Mouse (Mus musculus): ENCODE results near the gene Ldb2. TPM values are rescaled to one million over a fixed set of nuclear protein-coding genes. Genes with fewer than 3 reads are reported as not detected.

The Ldb2 gene
- polyA plus RNA-seq, 1 experiment from 2014 or later: 14.9 TPM

GRCm38 (mm10) chr5:44626114-44626513 is 173.4 kb downstream of the Ldb2 start:
- DNase-seq (ENCODE audit: low spot score): no peak
- Histone ChIP-seq H3K27ac (no peak overlapping the region), H3K4me3 (no peak overlapping the region), H3K4me1 (no peaks in the 10 kb centered on the region), H3K9me3 (no peaks in the 10 kb centered on the region), H3K36me3 (no peaks in the 10 kb centered on the region), H3K27me3 (ENCODE audit: insufficient read depth, poor library complexity, severe bottlenecking) (no peaks in the 10 kb centered on the region)
- WGBS: 57% methylated on average over 2 of the region's 2 CpGs

- WGBS: 92% methylated on average over 7 of the region's 7 CpGs
These were observed 183.8 kb downstream of the Ldb2 start for GRCm38 (mm10) chr5:44615677-44616076.

GRCm38 (mm10) chr5:44608901-44609300 is 190.6 kb downstream of the Ldb2 start:
- Histone ChIP-seq H3K27me3 (ENCODE audit: insufficient read depth, poor library complexity, severe bottlenecking) (peaks cover 26% of the 10 kb centered on the region; the same call in 1 of the 2 replicates), H3K9me3 (no peaks in the 10 kb centered on the region), H3K36me3 (no peaks in the 10 kb centered on the region), H3K27ac (no peak overlapping the region), H3K4me1 (no peaks in the 10 kb centered on the region), H3K4me3 (no peak overlapping the region)
- DNase-seq (ENCODE audit: low spot score): no peak
- 68% methylated on average over 2 of the region's 2 CpGs for WGBS

More at GRCm38 (mm10) chr5:44615677-44616076, 183.8 kb downstream of the Ldb2 start:
- Histone ChIP-seq H3K27me3 (ENCODE audit: insufficient read depth, poor library complexity, severe bottlenecking) (no peaks in the 10 kb centered on the region), H3K27ac (no peak overlapping the region), H3K4me3 (no peak overlapping the region), H3K9me3 (no peaks in the 10 kb centered on the region), H3K4me1 (no peaks in the 10 kb centered on the region), H3K36me3 (no peaks in the 10 kb centered on the region)
- DNase-seq (ENCODE audit: low spot score): no peak

DNA sequence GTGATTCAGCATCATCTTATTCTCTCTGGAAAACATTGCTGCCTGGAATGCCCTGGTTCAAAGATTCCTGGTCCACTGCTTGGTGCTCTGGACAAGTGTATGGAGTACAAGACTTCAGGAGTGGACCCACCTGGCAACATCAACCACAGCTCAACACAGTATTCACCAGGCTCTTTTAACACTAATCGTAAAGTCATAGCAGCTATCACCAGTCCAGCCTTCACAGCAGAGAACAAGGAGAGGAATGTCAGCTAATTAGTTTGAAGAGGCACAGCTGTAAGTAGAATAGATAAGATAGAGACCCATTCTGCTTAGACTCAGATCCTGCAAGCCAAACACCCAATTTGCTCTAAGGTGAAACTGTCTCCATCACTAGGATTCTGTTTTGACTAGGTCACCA is 198.1 kb downstream of the Ldb2 start:
- peak; percentile 77 for DNase-seq (ENCODE audit: low spot score)
- Histone ChIP-seq H3K9me3 (no peaks in the 10 kb centered on the region), H3K27me3 (ENCODE audit: insufficient read depth, poor library complexity, severe bottlenecking) (peaks cover 48% of the 10 kb centered on the region), H3K27ac (no peak overlapping the region), H3K4me1 (peaks cover 7% of the 10 kb centered on the region; the same call in 1 of the 2 replicates), H3K36me3 (no peaks in the 10 kb centered on the region), H3K4me3 (no peak overlapping the region)
- WGBS: 10% methylated on average over 1 of the region's 1 CpGs

GRCm38 (mm10) chr5:44593522-44594218 is 205.8 kb downstream of the Ldb2 start:
- no peak for DNase-seq (ENCODE audit: low spot score)
- Histone ChIP-seq H3K36me3 (no peaks in the 10 kb centered on the region), H3K27me3 (ENCODE audit: insufficient read depth, poor library complexity, severe bottlenecking) (peaks cover 34% of the 10 kb centered on the region), H3K9me3 (no peaks in the 10 kb centered on the region), H3K4me3 (no peak overlapping the region), H3K4me1 (no peaks in the 10 kb centered on the region), H3K27ac (no peak overlapping the region)
- 75% methylated on average over 15 of the region's 15 CpGs for WGBS

DNA sequence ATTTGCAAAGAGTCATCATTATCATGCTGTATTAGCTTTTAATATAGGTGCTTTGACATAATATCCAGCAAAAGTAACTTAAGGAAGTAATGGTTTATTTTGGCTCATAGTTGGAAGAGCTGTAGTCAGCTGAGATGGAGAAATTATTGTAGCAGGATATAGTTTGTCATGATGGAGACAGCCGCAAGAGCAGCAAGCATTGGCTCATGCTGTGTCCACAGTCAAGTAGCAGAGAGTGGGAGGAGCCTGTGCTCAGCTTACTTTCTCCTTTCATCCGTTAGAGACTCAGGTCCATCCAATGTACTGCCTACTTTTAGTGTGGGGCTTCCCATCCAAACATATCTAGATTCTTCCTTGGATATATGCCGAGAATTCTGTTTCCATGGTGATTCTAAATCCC is 208.7 kb downstream of the Ldb2 start:
- Histone ChIP-seq H3K4me3 (no peak overlapping the region), H3K27ac (no peak overlapping the region), H3K27me3 (ENCODE audit: insufficient read depth, poor library complexity, severe bottlenecking) (peaks cover 27% of the 10 kb centered on the region; the same call in 1 of the 2 replicates), H3K4me1 (no peaks in the 10 kb centered on the region), H3K36me3 (no peaks in the 10 kb centered on the region), H3K9me3 (no peaks in the 10 kb centered on the region)
- no peak for DNase-seq (ENCODE audit: low spot score)
- WGBS: 76% methylated on average over 3 of the region's 3 CpGs

- Histone ChIP-seq H3K4me1 (no peaks in the 10 kb centered on the region), H3K27me3 (ENCODE audit: insufficient read depth, poor library complexity, severe bottlenecking) (peaks cover 19% of the 10 kb centered on the region; the same call in 1 of the 2 replicates), H3K27ac (no peak overlapping the region), H3K4me3 (no peak overlapping the region), H3K9me3 (no peaks in the 10 kb centered on the region), H3K36me3 (no peaks in the 10 kb centered on the region)
- no peak for DNase-seq (ENCODE audit: low spot score)
- 42% methylated on average over 1 of the region's 1 CpGs for WGBS
These were observed 210.2 kb downstream of the Ldb2 start for GRCm38 (mm10) chr5:44589318-44589717.

GRCm38 (mm10) chr5:44586571-44586970 is 212.9 kb downstream of the Ldb2 start:
- WGBS: 70% methylated on average over 5 of the region's 5 CpGs
- Histone ChIP-seq H3K27ac (no peak overlapping the region), H3K27me3 (ENCODE audit: insufficient read depth, poor library complexity, severe bottlenecking) (no peaks in the 10 kb centered on the region), H3K9me3 (no peaks in the 10 kb centered on the region), H3K4me3 (no peak overlapping the region), H3K4me1 (no peaks in the 10 kb centered on the region), H3K36me3 (no peaks in the 10 kb centered on the region)
- no peak for DNase-seq (ENCODE audit: low spot score)

DNA sequence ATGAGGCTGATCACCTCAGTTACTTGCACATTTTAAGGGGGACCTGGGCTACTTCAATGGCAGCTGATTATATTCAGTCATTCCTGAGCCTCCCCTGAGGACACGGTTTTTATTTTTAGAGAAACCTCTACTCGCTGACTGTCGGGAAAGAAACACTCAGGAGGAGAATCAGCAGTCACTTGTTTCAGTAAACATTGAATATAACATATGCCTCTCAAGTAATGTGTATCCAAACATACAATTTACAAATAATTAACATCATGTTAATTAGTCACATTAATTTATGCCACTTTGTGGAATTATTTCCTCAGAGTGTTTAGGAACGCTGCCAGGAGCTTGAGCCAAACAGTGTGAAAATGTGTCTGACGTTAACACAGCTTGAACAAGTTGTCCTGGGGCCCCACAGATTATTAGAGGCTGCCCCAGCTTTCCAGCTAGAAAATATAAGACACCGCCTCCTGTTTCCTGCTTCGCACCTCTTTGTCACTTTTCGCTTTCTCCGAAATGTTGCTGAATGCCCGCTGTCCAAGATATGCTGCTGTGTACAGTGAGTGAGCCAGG is 219.5 kb downstream of the Ldb2 start:
- no peaks in the 10 kb centered on the region for H3K9me3 ChIP-seq
- no peaks in the 10 kb centered on the region for H3K27me3 ChIP-seq (ENCODE audit: insufficient read depth, poor library complexity, severe bottlenecking)
- WGBS: 49% methylated on average over 10 of the region's 10 CpGs
- peaks cover 18% of the 10 kb centered on the region for H3K4me1 ChIP-seq
- H3K27ac ChIP-seq: no peak overlapping the region; the same call in 1 of the 2 replicates
- no peaks in the 10 kb centered on the region for H3K36me3 ChIP-seq
- H3K4me3 ChIP-seq: no peak overlapping the region
- no peak for DNase-seq (ENCODE audit: low spot score)

- Histone ChIP-seq H3K4me3 (no peak overlapping the region), H3K36me3 (no peaks in the 10 kb centered on the region), H3K9me3 (no peaks in the 10 kb centered on the region), H3K27me3 (ENCODE audit: insufficient read depth, poor library complexity, severe bottlenecking) (no peaks in the 10 kb centered on the region), H3K4me1 (peaks cover 18% of the 10 kb centered on the region), H3K27ac (no peak overlapping the region)
- WGBS: 80% methylated on average over 2 of the region's 2 CpGs
- DNase-seq (ENCODE audit: low spot score): no peak
These were observed 222.7 kb downstream of the Ldb2 start for GRCm38 (mm10) chr5:44576682-44577349.

DNA sequence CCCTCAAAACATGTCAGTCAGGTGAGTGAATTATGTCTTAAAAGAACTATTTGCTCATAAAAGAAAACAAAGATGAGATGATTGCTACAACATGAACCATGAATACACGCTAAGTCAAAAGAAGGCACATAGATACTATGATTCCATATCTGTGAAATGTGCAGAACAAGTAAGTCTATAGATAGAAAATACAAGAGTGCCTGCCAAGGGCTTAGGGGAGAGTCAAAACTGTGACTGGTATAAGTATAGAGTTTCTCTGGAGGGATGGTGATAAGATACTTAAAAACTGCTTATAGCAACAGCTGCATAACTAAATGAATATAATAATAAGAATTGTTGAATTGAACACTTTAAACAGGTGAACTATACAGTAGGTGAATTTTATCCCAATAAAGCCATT is 224.8 kb downstream of the Ldb2 start:
- H3K27me3 ChIP-seq (ENCODE audit: insufficient read depth, poor library complexity, severe bottlenecking): no peaks in the 10 kb centered on the region
- no peak for DNase-seq (ENCODE audit: low spot score)
- H3K9me3 ChIP-seq: no peaks in the 10 kb centered on the region
- H3K4me1 ChIP-seq: peaks cover 6% of the 10 kb centered on the region
- 76% methylated on average over 1 of the region's 1 CpGs for WGBS
- H3K4me3 ChIP-seq: no peak overlapping the region
- H3K27ac ChIP-seq: no peak overlapping the region
- H3K36me3 ChIP-seq: no peaks in the 10 kb centered on the region

- H3K4me1 ChIP-seq: no peaks in the 10 kb centered on the region
- WGBS: 75% methylated on average over 11 of the region's 11 CpGs
- no peaks in the 10 kb centered on the region for H3K36me3 ChIP-seq
- DNase-seq (ENCODE audit: low spot score): no peak
- no peak overlapping the region for H3K4me3 ChIP-seq
- no peak overlapping the region for H3K27ac ChIP-seq
- H3K9me3 ChIP-seq: no peaks in the 10 kb centered on the region
- H3K27me3 ChIP-seq (ENCODE audit: insufficient read depth, poor library complexity, severe bottlenecking): no peaks in the 10 kb centered on the region
These were observed 245.6 kb downstream of the Ldb2 start for GRCm38 (mm10) chr5:44553765-44554352.

DNA sequence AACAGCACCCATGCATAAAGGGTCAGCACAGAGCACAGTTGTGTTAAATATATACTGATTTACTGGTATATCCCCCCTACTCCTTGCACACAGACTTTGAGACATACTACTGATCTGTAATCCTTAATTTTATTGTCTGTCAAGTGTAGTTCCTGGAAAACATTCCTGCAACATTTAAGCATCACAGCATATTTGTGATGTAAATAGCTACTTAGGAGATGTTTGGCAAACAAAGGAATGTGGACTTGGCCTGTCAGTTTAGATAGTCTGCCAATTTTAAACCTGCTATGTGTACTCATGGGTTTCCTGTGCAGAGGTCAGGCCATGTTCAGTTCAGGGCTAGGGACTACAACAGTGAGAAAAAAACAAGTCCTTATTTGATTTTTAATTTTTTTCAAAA is 246.3 kb downstream of the Ldb2 start:
- no peaks in the 10 kb centered on the region for H3K4me1 ChIP-seq
- H3K36me3 ChIP-seq: no peaks in the 10 kb centered on the region
- H3K4me3 ChIP-seq: no peak overlapping the region
- no peaks in the 10 kb centered on the region for H3K27me3 ChIP-seq (ENCODE audit: insufficient read depth, poor library complexity, severe bottlenecking)
- H3K27ac ChIP-seq: no peak overlapping the region
- no peak for DNase-seq (ENCODE audit: low spot score)
- no peaks in the 10 kb centered on the region for H3K9me3 ChIP-seq

All from heart, embryonic 10.5 days (tissue).